Mouse (Mus musculus): ENCODE data around the gene Arid3a.
"Not testable (repeated sequence)": the region's sequence is repeated elsewhere in the genome, so short reads cannot be mapped to it uniquely, and the experiment has no call there.

The Arid3a gene

DNA sequence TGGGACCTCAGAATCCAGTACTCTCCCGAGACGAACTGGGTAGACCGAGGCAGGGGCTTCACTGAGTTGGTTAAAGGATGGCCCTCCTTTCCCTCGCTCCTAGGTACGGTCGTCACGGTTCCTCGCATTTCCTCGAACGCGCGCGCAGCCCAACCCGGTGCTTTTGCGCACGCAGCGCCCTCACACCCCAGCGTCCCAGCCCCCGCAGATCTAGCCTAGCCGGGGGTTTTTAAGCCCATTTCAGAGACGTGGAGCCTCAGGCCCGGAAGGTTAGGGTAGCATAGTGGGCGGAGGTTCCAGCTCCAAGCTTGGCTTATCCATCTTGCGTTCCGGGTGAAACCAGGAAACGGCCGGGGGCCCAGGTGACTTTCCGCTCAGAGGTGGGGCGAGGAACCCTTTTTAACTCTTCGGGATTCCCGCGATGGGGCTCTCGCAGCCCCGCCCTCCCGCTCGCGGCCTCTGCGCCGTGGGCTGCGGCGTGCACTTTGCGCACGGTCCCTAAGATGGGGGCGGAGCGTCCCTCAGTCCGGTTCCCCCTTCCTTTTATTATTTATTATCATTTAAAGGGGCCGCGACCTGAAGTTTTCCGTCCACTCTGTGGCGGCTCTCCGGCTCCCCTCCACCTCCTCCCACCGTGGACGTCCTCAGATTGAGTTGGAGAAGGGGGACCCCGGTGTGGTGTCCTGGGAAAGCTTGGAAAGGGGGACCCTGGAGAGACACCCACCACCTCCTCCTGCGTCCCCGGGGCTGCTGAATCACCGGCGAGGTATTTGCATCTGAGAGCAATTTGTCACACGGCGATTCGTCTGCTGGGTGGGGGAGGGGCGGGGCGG lies at the start of gene Arid3a:
Arid3a (plus strand) TSS at position 553 of the 833 bp plus-strand sequence.
- peak; percentile 86 to 87 for DNase-seq (ENCODE audit: low spot score in 2 of 2)

DNA sequence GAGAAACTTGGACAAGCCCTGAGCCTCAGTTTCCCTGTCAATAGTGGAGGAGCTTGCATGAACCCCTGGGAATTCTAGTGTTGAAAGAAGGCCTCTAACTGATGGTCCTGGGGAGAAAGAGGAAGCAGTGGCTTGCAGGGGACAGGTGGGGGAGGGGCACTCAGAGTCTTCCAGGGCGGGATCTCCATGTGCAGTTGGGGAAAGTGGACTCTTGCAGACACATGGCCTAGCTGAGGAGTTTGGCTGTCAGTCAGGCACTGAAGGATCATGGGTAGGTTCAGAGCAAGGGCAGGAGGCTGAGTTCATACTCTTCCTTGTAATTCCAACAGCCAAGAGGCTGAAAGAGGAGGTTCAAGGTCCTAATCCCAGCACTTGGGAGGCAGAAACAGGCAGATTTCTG lies 49.7 kb upstream of the Arid3a start:
- DNase-seq (ENCODE audit: low spot score in 2 of 2): no peak

DNA sequence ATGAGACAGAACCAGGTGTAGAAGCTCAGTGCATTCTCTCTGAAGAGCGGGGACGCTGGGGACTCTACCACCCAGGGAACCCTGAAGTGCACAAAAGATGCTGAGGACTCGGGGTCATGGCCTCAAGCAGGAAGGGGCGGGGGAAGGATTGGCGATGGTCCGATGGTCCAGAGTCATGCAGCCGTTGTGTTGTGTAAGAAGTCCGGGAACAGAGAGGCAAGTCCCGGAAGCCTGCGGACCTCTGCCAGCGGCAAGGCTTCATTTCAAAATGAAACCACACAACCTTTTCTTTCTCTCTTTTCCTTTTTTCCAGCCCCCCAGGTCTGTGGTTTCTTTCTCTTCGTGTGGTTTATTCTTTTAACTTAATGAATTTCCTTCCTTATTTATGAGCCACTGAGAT lies 49.1 kb upstream of the Arid3a start:
- no peak for DNase-seq (ENCODE audit: low spot score in 2 of 2)

DNA sequence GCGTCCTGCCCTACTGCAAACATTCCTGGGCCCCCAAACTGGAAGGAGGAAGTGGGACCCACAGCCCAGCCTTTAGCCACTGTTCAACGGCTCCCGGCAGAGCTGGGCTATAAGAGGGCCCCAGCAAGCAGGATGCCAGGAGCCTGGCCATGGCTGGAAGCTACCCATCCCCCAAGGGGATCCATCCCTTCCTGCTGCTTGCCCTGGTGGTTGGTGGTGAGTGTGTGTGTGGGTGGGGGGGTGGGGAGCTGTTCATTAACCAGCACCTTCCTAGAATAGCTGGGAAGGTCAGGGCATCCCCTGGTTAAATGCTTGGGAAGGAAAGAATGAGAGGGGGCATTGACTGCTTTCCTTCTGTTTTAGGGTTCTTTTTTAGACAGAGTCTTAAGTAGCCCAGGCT lies 47.3 kb upstream of the Arid3a start:
- DNase-seq (ENCODE audit: low spot score in 2 of 2): no peak

DNA sequence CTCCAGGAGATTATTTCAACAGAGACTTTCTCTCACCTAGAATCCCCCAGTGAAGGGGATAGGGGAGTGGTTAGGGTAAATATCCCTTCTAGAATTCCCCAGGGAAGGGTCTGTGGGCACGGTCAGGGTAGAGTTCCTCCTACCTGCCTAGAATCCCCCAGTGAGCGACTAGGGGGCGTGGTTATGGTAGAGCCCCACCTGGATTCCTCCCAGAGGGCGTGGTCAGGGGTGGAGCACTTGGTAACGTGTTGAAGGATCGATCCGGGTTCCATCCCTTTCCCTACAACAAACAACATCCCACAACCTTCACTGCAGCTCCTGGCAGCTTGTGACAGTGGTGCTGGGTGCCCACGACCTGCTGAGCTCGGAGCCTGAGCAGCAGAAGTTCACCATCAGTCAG lies 46.1 kb upstream of the Arid3a start:
- no peak for DNase-seq (ENCODE audit: low spot score in 2 of 2)

DNA sequence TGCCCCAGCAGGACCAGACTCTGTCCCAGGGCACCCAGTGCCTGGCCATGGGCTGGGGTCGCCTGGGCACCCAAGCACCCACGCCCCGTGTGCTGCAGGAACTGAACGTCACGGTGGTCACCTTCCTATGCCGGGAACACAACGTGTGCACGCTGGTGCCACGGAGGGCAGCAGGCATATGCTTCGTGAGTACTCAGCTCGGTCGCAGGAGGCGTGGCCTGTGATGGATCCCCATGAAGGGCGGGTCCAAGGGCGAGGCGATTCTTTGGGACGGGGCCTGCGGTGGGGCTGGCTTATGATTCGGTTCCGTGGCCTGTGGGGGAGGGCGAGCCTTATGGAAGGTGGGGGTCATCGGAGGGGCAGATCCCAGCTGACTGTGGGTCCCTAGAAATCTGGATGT lies 44.9 kb upstream of the Arid3a start:
- DNase-seq (ENCODE audit: low spot score in 2 of 2): no peak

DNA sequence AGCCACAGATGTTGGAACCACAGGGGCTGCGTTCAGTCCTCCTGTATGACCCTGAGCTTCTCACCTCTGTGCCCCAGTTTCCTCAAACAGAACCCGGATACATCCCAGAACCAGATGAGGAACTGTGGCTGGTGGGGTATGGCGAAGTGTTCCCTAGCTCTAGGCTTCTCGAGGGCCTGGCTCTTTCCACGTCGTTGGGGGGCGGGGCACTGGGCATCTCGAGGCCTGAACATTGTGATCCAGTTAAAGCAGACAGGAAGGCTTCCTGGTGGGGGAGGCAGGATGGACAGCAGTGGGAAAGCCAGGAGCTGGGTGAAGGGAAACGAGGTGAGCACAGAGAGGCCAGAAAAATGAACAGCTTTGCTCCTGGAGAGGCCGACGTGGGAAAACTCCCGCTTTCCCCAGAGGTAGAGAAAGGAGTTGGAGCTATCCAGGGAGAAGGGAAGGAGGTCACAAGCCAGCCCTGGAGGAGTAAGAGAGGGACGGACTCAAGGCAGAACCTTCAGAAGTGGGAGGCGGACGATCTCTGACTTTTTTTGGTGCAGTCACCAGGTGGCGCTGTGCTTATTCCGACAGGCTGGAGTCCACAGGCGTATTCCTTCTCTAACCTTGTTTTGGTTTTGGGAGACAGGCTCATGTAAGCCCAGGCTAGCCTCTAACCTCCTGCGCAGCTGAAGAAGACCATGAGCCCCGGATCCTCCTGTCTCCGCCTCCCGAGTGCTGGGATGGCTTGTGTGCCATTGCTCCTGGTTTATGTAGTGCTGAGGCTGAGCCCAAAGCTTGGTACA lies 43.4 kb upstream of the Arid3a start:
- DNase-seq (ENCODE audit: low spot score in 2 of 2): peak in 1 of 2 experiments; percentile 87

DNA sequence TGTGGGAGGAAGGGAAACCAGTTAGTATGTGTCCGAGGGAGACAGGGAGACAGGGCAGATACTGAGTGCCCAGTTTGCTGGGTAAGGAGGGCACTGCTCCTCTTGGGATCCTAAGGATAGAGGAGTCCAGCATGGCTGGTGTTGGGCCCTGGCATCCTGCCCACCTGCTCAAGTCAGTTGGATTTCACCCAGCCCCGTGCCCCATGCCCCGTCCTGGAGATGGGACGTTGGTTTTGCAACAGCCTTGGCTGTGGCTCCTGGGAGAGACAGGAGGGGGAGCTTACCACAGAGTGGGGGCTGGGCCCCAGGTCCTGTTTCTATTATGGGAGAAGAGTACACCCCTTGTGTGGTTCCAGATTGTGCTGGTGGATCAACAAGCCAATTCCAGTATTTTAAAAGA lies 42.4 kb upstream of the Arid3a start:
- no peak for DNase-seq (ENCODE audit: low spot score in 2 of 2)

DNA sequence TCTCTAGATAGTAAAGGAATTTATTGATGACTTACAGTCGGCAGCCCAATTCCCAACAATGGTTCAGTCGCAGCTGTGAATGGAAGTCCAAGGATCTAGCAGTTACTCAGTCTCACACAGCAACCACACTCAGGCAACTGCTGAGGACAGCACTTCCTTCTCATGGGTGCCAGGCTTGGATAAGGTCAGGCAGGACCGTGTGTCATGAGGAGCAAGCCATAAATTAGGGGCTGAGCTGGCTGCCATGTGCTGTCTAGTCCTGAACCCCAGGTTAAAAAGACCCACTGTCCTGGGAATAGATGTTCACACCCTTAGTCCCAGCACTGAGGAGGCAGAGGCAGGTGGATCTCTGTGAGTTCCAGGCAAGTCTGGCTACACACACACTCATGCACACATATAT lies 41.9 kb upstream of the Arid3a start:
- DNase-seq (ENCODE audit: low spot score in 2 of 2): not testable (repeated sequence)

DNA sequence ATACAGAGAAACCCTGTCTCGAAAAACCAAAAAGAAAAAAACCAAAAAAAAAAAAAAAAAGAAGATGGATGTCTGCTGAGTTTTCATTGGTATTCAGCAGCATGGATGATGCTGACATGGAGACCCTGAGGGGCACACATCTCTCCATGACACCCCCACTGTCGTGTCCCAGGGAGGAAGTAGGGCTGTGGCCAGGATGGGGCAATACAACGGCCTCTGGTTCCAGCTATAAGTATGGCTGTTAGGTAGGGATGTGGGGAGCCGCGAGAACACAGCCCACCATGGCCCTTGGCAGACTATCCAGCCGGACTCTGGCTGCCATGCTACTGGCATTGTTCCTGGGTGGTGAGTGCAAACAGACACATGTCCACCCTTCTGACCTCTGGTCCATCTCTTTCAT lies 40.8 kb upstream of the Arid3a start, which contains the start of gene Elane:
Elane (plus strand) TSS at position 194 of the 400 bp plus-strand sequence.
- no peak for DNase-seq (ENCODE audit: low spot score in 2 of 2)

DNA sequence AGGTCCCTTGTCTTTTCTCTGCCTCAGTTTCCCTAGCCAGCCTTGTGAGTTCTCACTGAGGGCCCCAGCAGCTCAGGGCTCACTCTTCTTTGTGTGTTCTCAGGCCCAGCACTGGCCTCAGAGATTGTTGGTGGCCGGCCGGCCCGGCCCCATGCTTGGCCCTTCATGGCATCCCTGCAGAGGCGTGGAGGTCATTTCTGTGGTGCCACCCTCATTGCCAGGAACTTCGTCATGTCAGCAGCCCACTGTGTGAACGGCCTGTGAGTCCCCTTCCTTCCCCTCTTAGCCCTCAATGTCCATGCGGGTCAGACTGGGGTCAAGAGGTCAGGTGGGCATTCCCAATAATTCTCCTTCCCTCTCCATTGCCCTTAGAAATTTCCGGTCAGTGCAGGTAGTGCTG lies 40.2 kb upstream of the Arid3a start:
- no peak for DNase-seq (ENCODE audit: low spot score in 2 of 2)

DNA sequence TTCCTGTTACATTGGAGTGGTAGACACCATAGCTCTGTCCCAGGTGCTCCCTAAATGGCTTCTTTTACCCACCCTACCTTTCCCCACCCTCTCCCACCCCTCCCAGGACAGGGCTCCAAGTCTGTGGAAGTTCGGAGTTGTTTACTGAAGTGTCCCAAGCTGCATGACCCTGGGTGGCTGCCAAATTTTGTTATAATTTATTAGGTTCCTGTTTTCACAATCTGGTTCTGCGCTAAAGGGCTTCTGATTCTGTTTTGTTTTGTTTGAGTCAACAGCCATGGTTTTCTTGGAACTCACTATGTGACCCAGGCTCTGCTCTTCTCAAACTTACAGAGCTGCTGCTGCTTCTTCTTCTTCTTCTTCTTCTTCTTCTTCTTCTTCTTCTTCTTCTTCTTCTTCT lies 37.5 kb upstream of the Arid3a start:
- no peak for DNase-seq (ENCODE audit: low spot score in 2 of 2)

DNA sequence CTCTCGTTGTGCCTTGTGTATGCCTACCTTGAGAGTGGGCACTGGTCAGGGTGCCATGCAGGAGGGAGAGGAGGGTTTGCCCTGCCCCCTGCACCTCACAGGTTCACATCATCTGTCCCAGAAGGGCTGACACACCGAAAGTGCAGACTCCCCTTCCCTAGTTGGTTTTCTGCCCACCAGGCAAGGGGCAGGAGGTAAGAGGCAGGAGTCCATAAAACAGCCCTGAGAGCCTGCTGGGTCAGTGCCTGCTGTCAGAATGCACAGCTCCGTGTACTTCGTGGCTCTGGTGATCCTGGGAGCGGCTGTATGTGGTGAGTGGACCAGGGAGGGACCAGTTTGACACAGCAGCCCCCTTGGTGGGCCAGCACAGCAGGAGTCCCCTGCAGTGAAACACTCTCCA lies 36.2 kb upstream of the Arid3a start, which contains the start of gene Cfd:
Cfd (plus strand) TSS at position 184 of the 400 bp plus-strand sequence.
- DNase-seq (ENCODE audit: low spot score in 2 of 2): no peak

DNA sequence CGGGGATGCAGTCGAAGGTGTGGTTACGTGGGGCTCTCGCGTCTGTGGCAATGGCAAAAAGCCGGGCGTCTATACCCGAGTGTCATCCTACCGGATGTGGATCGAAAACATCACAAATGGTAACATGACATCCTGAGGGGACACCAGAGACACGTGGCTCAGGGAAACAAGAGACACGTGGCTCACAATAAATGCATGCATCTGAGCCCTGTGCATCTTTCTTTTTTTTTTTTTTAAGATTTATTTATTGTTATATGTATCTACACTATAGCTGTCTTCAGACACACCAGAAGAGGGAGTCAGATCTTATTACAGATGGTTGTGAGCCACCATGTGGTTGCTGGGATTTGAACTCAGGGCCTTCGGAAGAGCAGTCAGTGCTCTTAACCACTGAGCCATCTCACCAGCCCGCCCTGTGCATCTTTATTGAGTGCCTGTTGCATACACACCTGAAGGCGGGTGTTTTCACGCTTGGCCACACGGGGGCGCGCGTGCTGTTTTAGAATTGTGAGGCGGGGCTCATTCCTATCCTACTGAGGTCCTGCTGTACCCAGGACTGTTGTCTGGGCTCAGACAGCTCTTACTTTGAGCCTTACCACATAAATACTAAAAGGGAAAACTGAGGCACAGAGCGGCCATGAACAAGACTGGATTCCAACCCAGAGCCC lies 34.3 kb upstream of the Arid3a start:
- peak; percentile 65 to 81 for DNase-seq (ENCODE audit: low spot score in 2 of 2)

DNA sequence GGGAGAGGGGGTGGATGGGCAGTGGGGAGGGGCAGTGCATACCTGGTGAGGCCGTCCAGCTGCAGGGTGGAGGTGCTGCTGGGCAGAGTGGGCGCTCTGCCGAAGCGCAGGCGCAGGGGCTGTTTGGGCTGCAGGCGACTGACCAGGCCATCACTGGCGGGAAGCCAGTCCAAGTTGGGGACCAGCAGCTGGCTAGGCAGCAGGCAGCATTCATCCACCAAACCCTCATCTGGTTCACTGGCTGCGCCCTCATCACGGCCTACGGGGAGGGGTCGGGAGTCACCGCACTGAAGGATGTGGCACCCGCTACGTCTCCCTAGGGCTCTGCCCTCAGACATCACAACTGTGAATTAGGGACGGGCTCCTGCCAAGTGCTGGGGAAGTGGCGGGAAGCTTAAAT lies 30.5 kb upstream of the Arid3a start:
- DNase-seq (ENCODE audit: low spot score in 2 of 2): no peak

DNA sequence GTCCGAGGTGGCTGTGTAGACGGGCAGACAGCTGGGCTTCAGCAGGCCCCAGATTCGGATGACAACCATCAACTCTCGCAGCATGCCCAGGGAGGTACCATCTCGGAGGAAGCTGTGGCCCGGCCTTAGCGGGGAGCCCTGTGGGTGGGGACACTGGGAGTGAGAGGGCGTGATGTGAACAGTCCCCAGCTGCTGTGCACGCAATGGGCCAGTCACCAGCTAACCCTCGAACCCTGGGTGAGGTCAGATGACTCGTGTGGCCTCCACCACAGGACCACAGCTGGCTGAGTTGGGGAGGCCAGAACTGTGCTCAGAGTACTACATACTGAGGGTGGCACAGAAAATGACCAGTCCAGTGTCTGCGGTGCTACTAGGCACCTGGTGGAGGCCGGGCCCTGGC lies 30.0 kb upstream of the Arid3a start:
- no peak for DNase-seq (ENCODE audit: low spot score in 2 of 2)

DNA sequence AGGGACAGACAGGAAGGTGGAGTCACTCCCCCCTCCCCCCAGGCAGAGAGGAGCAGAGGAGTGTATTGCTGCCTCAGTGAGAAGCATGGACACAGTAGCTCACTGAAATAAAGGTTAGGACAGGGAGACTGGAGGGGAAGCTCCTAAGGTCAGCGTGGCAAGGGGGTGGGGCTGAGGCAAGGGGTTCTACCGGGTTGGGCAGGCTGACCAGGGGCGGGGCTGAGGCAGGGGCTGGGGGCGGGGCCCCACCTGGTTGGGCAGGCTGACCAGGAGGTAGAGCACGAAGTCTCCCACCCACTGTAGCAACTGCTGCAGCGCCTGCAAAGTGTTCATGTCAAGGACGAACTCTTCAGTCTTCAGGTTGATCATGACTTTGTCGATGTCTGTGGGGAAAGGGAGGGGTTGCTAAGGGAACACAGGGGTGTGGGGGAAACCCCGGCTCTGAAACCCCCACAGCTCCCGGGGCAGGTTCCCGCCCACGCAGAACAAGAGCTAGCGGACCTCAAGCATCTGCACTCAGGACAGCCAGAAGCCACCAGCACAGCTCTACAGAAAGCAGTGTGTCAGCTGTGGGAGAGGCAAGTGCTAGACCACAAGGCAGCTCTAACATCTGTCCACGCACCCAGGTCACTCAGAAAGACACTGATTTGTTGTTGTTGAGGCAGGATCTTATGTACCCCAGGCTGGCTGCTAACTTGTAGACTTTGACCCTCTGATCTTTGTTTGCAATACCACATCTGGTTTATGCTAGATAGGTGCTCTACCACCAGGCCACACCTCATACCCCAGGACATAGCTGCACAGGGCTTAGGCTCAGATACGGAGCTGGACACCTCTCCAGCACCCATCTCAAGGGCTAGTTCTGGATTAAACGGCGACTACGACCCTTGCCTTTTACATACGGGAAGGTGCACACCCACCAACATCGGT lies 29.3 kb upstream of the Arid3a start:
- no peak for DNase-seq (ENCODE audit: low spot score in 2 of 2)

DNA sequence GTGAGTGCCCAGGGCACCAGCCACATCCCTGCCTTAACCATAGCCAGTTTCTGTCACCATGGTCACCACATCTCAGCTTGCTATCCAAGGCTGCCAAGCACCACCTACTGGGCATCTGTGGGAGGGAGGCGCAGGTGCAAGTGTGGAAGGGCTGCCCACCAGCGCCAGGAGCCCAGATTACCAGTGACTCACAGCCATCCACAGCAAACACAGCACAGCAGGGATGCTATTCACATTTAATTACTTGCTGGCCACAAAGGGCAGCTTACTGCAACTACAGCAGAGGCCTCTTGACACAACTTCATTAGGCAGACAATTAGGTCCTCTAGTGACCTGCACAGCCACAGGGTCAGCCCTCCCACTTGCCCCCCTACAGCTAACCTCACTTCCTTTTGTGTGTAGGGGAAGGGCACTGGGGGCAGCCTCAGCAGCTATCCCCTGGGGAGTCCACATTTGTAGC lies 25.9 kb upstream of the Arid3a start:
- no peak for DNase-seq (ENCODE audit: low spot score in 2 of 2)

DNA sequence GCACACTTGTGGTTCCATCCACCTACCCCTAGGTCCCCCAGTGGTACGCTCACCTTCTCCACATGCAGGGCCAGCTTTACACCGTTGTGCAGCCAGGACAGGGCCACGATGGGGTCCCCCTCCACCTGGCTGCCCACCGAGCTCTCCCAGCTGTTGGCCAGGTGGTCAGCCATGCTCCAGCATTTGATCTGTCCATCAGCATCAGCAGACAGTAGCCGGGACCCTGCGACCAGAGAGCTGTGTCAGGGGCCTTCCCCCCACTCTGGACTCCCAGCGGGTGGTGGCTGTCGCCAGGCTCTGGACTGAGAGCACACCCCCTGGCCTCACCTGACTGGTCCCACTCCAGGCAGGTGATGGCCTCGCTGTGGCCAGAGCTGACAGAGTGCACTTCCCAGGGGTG lies 20.1 kb upstream of the Arid3a start:
- no peak for DNase-seq (ENCODE audit: low spot score in 2 of 2)

DNA sequence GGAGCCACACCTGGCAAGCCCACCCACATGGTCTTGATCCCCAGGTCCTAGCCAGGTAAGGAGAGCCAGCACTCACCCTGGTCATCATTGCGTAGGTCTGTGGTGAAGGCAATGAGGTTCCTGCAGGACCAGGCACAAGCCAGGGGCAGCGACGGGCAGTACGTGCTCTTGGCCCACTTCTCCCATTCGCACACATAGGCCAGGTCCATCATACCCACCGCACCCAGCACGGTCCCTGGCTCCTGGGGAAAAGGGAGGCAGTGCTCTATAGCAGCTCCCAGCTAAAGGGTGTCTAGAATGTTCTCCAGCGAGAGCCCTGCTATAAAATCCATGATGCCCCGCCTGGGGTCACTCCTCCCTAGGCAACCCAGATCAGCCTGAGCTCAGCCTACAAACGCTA lies 19.4 kb upstream of the Arid3a start:
- DNase-seq (ENCODE audit: low spot score in 2 of 2): no peak

Data from urinary bladder, postnatal 4 days (tissue).